In the genomic region with DNA sequence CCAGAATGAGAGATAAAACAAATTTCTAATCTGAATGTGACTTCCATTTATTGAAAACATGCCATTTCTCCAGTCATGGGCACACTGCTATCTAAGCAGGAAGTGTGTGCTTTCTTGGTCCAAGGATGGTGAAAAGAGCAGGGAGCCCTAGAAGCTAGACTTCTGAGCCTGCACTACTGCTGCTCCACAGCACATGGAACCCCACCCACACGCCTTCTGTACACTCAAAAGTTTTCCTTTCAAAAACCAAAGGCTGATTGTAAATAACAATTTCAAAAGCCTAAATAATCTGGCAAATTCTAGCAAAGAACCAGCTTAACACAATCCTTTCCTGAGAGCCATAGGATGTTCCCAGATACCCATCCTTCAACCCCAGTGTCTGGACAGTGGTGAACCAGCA, we compare ENCODE assay signal across 15 mouse cellular contexts.
"Had no signal": no experiment of that assay in that cellular context is flagged by ENCODE, and none has a peak within 500 bp of the region (broad histone marks: within the 10 kb centered on the region; RNA-seq: fewer than 3 reads in every experiment).

No protein-coding gene starts in this region.

- H3K4me3 ChIP-seq: hindbrain, embryonic 15.5 days; kidney, embryonic 15.5 days; limb, embryonic 15.5 days; midbrain, embryonic 10.5 days; neural tube, embryonic 12.5 days had no signal

- H3K4me1 ChIP-seq: hindbrain, embryonic 15.5 days; kidney, embryonic 15.5 days; limb, embryonic 15.5 days; midbrain, embryonic 10.5 days; neural tube, embryonic 12.5 days had no signal

- H3K9me3 ChIP-seq: hindbrain, embryonic 15.5 days; kidney, embryonic 15.5 days; limb, embryonic 15.5 days; midbrain, embryonic 10.5 days; neural tube, embryonic 12.5 days had no signal

- H3K27me3 ChIP-seq: hindbrain, embryonic 15.5 days; kidney, embryonic 15.5 days; limb, embryonic 15.5 days; neural tube, embryonic 12.5 days had no signal

- H3K4me2 ChIP-seq: hindbrain, embryonic 15.5 days; kidney, embryonic 15.5 days; limb, embryonic 15.5 days; neural tube, embryonic 12.5 days had no signal

- DNase-seq: kidney, adult 2 months; kidney, postnatal 14 days; lung, adult 2 months; lung, postnatal 36 days; midbrain, embryonic 14.5 days; thymus, adult 18-20 months; thymus, postnatal 36 days had no signal

- ATAC-seq: intestine, embryonic 16.5 days; lung, postnatal 0 days had no signal

- H3K9ac ChIP-seq: hindbrain, embryonic 15.5 days; kidney, embryonic 15.5 days; limb, embryonic 15.5 days; neural tube, embryonic 12.5 days had no signal

- H3K27ac ChIP-seq: hindbrain, embryonic 15.5 days; kidney, embryonic 15.5 days; limb, embryonic 15.5 days; midbrain, embryonic 10.5 days; neural tube, embryonic 12.5 days; stomach, postnatal 0 days had no signal
